Mouse (Mus musculus): ENCODE data around the gene Wnt9a.

DNA sequence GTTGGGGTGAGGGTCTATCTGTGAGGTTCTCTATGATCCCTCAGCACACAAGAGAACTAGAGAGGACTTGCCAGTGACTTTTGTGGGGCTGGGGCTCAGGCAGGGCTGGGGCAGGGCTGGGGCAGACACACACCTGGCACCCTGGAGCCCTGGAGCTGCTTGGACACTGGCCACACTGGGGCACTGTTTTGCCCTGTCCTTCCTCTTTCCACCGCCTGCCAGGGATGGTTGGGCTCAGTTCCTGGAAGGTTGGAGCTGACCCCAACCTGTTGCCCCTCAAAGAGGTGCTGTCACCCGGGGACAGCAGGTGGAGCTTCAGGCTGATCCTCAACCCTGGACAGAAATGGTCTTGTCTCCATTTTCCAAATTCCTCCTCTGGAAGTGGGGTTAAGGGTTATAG is 29.2 kb downstream of the Wnt9a start:
- TF ChIP-seq CTCF (IDR thresholded peaks at IDR 0.05; ENCODE audit: low read depth, low read length) (no peak), POLR2A (IDR thresholded peaks at IDR 0.05; ENCODE audit: insufficient read depth, low read length) (no peak)
